Mouse (Mus musculus) retina, embryonic 14.5 days (tissue): ENCODE data around the gene Npepps.
"Not testable (repeated sequence)": the region's sequence is repeated elsewhere in the genome, so short reads cannot be mapped to it uniquely, and the experiment has no call there.

Experiments
- DNase-seq: peaks from one replicate; pipeline ENCODE4 v3.0.0-alpha.2; 2015; ENCODE audit warnings: low spot score

Gene Npepps

GRCm38 (mm10) chr11:97292731-97293130 lies 12.3 kb upstream of the Npepps start:
- DNase-seq = no peak

GRCm38 (mm10) chr11:97289276-97290230 lies 9.1 kb upstream of the Npepps start:
- no peak for DNase-seq

- no peak for DNase-seq
Measured at GRCm38 (mm10) chr11:97287643-97288042, 7.2 kb upstream of the Npepps start.

GRCm38 (mm10) chr11:97286973-97287372 lies 6.5 kb upstream of the Npepps start:
- no peak for DNase-seq

- DNase-seq = no peak
Measured at GRCm38 (mm10) chr11:97285852-97286775, 5.7 kb upstream of the Npepps start.

GRCm38 (mm10) chr11:97284854-97285253 lies 4.4 kb upstream of the Npepps start:
- DNase-seq = no peak

- DNase-seq = no peak
Measured at GRCm38 (mm10) chr11:97282179-97282578, 1.7 kb upstream of the Npepps start.

GRCm38 (mm10) chr11:97279405-97280215 lies 828 bp downstream of the Npepps start:
- peak; percentile 85 for DNase-seq

- peak; percentile 13 for DNase-seq
Measured at GRCm38 (mm10) chr11:97279040-97279404, 1.4 kb downstream of the Npepps start.

- no peak for DNase-seq
Measured at GRCm38 (mm10) chr11:97278456-97278855, 2.0 kb downstream of the Npepps start.

- DNase-seq = no peak
Measured at GRCm38 (mm10) chr11:97277166-97277565, 3.3 kb downstream of the Npepps start.

GRCm38 (mm10) chr11:97276019-97276418 lies 4.4 kb downstream of the Npepps start:
- DNase-seq = no peak

- no peak for DNase-seq
Measured at GRCm38 (mm10) chr11:97275349-97275748, 5.1 kb downstream of the Npepps start.

GRCm38 (mm10) chr11:97274947-97275346 lies 5.5 kb downstream of the Npepps start:
- not testable (repeated sequence) for DNase-seq

- DNase-seq = no peak
Measured at GRCm38 (mm10) chr11:97273613-97274012, 6.8 kb downstream of the Npepps start.

GRCm38 (mm10) chr11:97272835-97273234 lies 7.6 kb downstream of the Npepps start:
- no peak for DNase-seq

- DNase-seq = not testable (repeated sequence)
Measured at GRCm38 (mm10) chr11:97270004-97270403, 10.4 kb downstream of the Npepps start.

- not testable (repeated sequence) for DNase-seq
Measured at GRCm38 (mm10) chr11:97266544-97266943, 13.9 kb downstream of the Npepps start.

GRCm38 (mm10) chr11:97249649-97250048 lies 30.8 kb downstream of the Npepps start:
- DNase-seq = not testable (repeated sequence)

- no peak for DNase-seq
Measured at GRCm38 (mm10) chr11:97246510-97247159, 33.8 kb downstream of the Npepps start.

- DNase-seq = no peak
Measured at GRCm38 (mm10) chr11:97241321-97241720, 39.1 kb downstream of the Npepps start.
